Mouse (Mus musculus) limb, embryonic 13.5 days (tissue): ENCODE results near the gene Ascc2. TPM values are rescaled to one million over a fixed set of nuclear protein-coding genes. Genes with fewer than 3 reads are reported as not detected.

Experiments
- ATAC-seq: fragments of 200-750 bp; cut with Nextera tagmentation; 2 replicates; pipeline ENCODE4 v1.8.0; 2017; ENCODE audit warnings: low read depth, moderate number of reproducible peaks, moderate TSS enrichment; ENCODE audit not compliant: low FRiP score
- H3K27ac ChIP-seq: fragments of 300-500 bp; sonication (generic); 2 replicates; pipeline ENCODE4 v1.5.1; 2015; ENCODE audit warnings: inconsistent platforms, mild to moderate bottlenecking, moderate library complexity
- H3K27me3 ChIP-seq: fragments of 300-500 bp; sonication (generic); 2 replicates; pipeline ENCODE4 v1.6.1; 2015; ENCODE audit warnings: mild to moderate bottlenecking, inconsistent platforms
- H3K36me3 ChIP-seq: fragments of 300-500 bp; sonication (generic); 2 replicates; pipeline ENCODE4 v1.6.1; 2015; ENCODE audit warnings: inconsistent platforms, mild to moderate bottlenecking, moderate library complexity
- H3K4me1 ChIP-seq: fragments of 300-500 bp; sonication (generic); 2 replicates; pipeline ENCODE4 v1.6.1; 2015; ENCODE audit warnings: inconsistent platforms
- H3K4me2 ChIP-seq: fragments of 300-500 bp; sonication (generic); replicated peaks from 2 replicates; pipeline ENCODE4 v1.6.1; 2015; ENCODE audit warnings: inconsistent platforms, mild to moderate bottlenecking, moderate library complexity
- H3K4me3 ChIP-seq: fragments of 300-500 bp; sonication (generic); 2 replicates; pipeline ENCODE4 v1.5.1; 2015; ENCODE audit warnings: moderate library complexity, mild to moderate bottlenecking, inconsistent platforms
- H3K9ac ChIP-seq: fragments of 300-500 bp; sonication (generic); 2 replicates; pipeline ENCODE4 v1.6.1; 2015; ENCODE audit warnings: mild to moderate bottlenecking, inconsistent platforms
- H3K9me3 ChIP-seq: fragments of 300-500 bp; sonication (generic); 2 replicates; pipeline ENCODE4 v1.6.1; 2016; ENCODE audit warnings: inconsistent platforms
- WGBS: fragments of 180-500 bp; shearing (Covaris S2); methylation state at CpG from one replicate; pipeline ENCODE4 v1.1.7; 2015; 5-methylcytosine and 5-hydroxymethylcytosine counted together
- polyA plus RNA-seq: library from polyadenylated mRNA; unstranded; fragments of >200 nt; fragmentation: Nextera tagmentation; extraction: Ambion mirVana; gene quantifications from 2 replicates; pipeline ENCODE4 v1.2.1, GENCODE M21; 2015

Ascc2 gene
- polyA plus RNA-seq, 1 experiment from 2014 or later, result 33.5 TPM

DNA sequence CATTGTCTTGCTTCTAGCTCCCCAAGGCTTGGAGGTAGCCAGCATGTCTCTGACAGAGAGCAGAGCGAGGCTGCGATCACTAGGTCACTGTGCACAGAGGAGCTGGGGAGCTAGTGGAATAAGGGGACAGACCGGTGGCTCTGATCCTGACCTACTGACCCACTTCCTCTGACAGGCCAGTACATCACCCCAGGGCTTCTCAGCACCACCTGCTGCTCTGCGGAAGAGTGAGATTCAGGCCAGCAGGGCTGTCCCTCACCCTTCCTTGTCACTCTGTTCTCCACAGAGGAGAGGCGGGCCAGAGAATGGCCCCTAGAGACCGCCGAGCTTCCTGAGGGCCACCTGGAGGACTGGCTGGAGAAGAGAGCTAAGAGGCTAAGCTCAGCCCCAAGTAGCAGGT, 94.2 kb downstream of the Ascc2 start:
- H3K4me2 ChIP-seq, result no peak overlapping the region
- no peaks in the 10 kb centered on the region for H3K9me3 ChIP-seq
- H3K27me3 ChIP-seq, result peaks cover 4% of the 10 kb centered on the region; the same call in 1 of the 2 replicates
- peaks cover 16% of the 10 kb centered on the region for H3K36me3 ChIP-seq
- H3K4me3 ChIP-seq, result no peak overlapping the region
- H3K9ac ChIP-seq, result no peak overlapping the region
- H3K4me1 ChIP-seq, result peaks cover 7% of the 10 kb centered on the region; the same call in 1 of the 2 replicates
- no peak for ATAC-seq
- 66% methylated on average over 7 of the region's 7 CpGs for WGBS
- no peak overlapping the region for H3K27ac ChIP-seq

DNA sequence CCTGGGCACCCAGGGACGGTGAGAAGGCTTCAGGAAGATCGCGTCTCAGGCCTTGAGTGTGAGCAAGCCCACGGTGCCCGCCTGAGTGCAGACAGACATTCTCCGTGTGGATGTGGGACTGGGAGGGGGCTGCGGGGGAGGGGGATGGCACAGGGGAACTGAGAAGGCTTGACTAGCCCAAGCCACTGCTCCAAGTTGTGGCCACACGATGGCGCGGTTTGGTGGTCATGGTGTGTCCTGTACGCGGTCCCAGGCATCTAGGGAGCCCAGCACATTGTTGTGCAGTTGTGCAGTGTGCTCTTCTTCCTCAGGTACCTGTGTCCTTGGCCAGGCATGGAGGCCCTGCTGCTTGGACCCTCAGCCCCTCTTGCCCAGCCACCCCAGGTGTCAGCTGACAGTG, 96.6 kb downstream of the Ascc2 start:
- no peak overlapping the region for H3K4me2 ChIP-seq
- H3K27ac ChIP-seq, result no peak overlapping the region
- H3K4me1 ChIP-seq, result peaks cover 7% of the 10 kb centered on the region; the same call in 1 of the 2 replicates
- ATAC-seq, result no peak
- peaks cover 4% of the 10 kb centered on the region; the same call in 1 of the 2 replicates for H3K27me3 ChIP-seq
- H3K9me3 ChIP-seq, result no peaks in the 10 kb centered on the region
- peaks cover 25% of the 10 kb centered on the region for H3K36me3 ChIP-seq
- no peak overlapping the region for H3K4me3 ChIP-seq
- 39% methylated on average over 12 of the region's 12 CpGs for WGBS
- H3K9ac ChIP-seq, result no peak overlapping the region

Other genes with a start within 250 kb of the Ascc2 start
- 0.36 and 0.38 TPM in 2 replicates for gene Hormad2, start 196.6 kb upstream of the Ascc2 start, polyA plus RNA-seq
- gene Mtmr3, start 42.9 kb upstream of the Ascc2 start, polyA plus RNA-seq, result 27.6 and 30.4 TPM in 2 replicates
- not detected in 2 replicates for gene Gm11032, start 17.7 kb upstream of the Ascc2 start, polyA plus RNA-seq
- 662 and 692 TPM in 2 replicates for gene Uqcr10, start 66.6 kb downstream of the Ascc2 start, polyA plus RNA-seq
- gene Zmat5, start 66.9 kb downstream of the Ascc2 start, polyA plus RNA-seq, result 63.4 and 65.3 TPM in 2 replicates
- gene Cabp7, start 109.0 kb downstream of the Ascc2 start, polyA plus RNA-seq, result 0.13 and 0.23 TPM in 2 replicates
- 55.2 and 56.9 TPM in 2 replicates for gene Nf2, start 211.8 kb downstream of the Ascc2 start, polyA plus RNA-seq
- gene Nipsnap1, start 236.2 kb downstream of the Ascc2 start, polyA plus RNA-seq, result 75.2 and 78.7 TPM in 2 replicates